Mouse (Mus musculus): ENCODE data around the gene Gm20683.

GRCm38 (mm10) chr17:25791843-25792527 lies 49.6 kb downstream of the Gm20683 start:
- TF ChIP-seq POLR2A (IDR thresholded peaks at IDR 0.05; ENCODE audit: borderline replicate concordance, extremely low read depth, insufficient read depth, insufficient read length, poor library complexity, severe bottlenecking): peak; percentile 42; the same call in 1 of the 2 replicates
- TF ChIP-seq CTCF (IDR thresholded peaks at IDR 0.05; ENCODE audit: borderline replicate concordance, extremely low read depth, insufficient read depth, insufficient read length): no peak

All from brain, embryonic 14.5 days (tissue).